Mouse (Mus musculus) E14TG2a.4 (cell line): ENCODE measurements around the gene Gja4.

ENCODE experiments used
- CTCF ChIP-seq: conservative IDR thresholded peaks from 2 replicates; pipeline ENCODE4 v1.5.1; 2014; ENCODE audit warnings: low read length
- NANOG ChIP-seq: IDR thresholded peaks from 2 replicates; pipeline ENCODE4 v1.6.1; 2014; ENCODE audit warnings: borderline replicate concordance, low read length, mixed read lengths
- POU5F1 ChIP-seq: IDR thresholded peaks from 2 replicates; pipeline ENCODE4 v1.6.1; 2014; ENCODE audit warnings: low read length, borderline replicate concordance

- TF ChIP-seq CTCF: no peak
- TF ChIP-seq NANOG: no peak
- TF ChIP-seq POU5F1: no peak
Measured at GRCm38 (mm10) chr4:127354506-127355485, 41.0 kb upstream of the Gja4 start.
